Mouse (Mus musculus) B cell, adult 2 months (primary cell): ENCODE results near the gene Glg1.
"Not testable (repeated sequence)": the region's sequence is repeated elsewhere in the genome, so short reads cannot be mapped to it uniquely, and the experiment has no call there.

ENCODE experiments used
- DNase-seq, 2 experiments: peaks; one replicate each; pipeline ENCODE4 v3.0.0; 2022

Glg1 gene

GRCm38 (mm10) chr8:111250111-111250510 is 8.9 kb downstream of the Glg1 start:
- no peak for DNase-seq

- no peak for DNase-seq
Observed at GRCm38 (mm10) chr8:111248136-111248535, 10.9 kb downstream of the Glg1 start.

GRCm38 (mm10) chr8:111246864-111247263 is 12.2 kb downstream of the Glg1 start:
- not testable (repeated sequence) for DNase-seq

GRCm38 (mm10) chr8:111246287-111246830 is 12.7 kb downstream of the Glg1 start:
- no peak for DNase-seq

GRCm38 (mm10) chr8:111237301-111237700 is 21.7 kb downstream of the Glg1 start:
- DNase-seq: no peak

GRCm38 (mm10) chr8:111233730-111234129 is 25.3 kb downstream of the Glg1 start:
- no peak for DNase-seq

- no peak for DNase-seq
Observed at GRCm38 (mm10) chr8:111224153-111224552, 34.9 kb downstream of the Glg1 start.

GRCm38 (mm10) chr8:111218107-111218506 is 40.9 kb downstream of the Glg1 start:
- DNase-seq: no peak

GRCm38 (mm10) chr8:111213406-111213805 is 45.6 kb downstream of the Glg1 start:
- DNase-seq: no peak

GRCm38 (mm10) chr8:111211180-111211579 is 47.8 kb downstream of the Glg1 start:
- DNase-seq: no peak

- no peak for DNase-seq
Observed at GRCm38 (mm10) chr8:111209874-111210273, 49.1 kb downstream of the Glg1 start.

- DNase-seq: no peak
Observed at GRCm38 (mm10) chr8:111206321-111206720, 52.7 kb downstream of the Glg1 start.

- DNase-seq: peak in 1 of 2 experiments; percentile 2
Observed at GRCm38 (mm10) chr8:111205033-111205432, 54.0 kb downstream of the Glg1 start.

- no peak for DNase-seq
Observed at GRCm38 (mm10) chr8:111203341-111203740, 55.7 kb downstream of the Glg1 start.

GRCm38 (mm10) chr8:111197966-111198365 is 61.0 kb downstream of the Glg1 start:
- no peak for DNase-seq

GRCm38 (mm10) chr8:111196181-111196580 is 62.8 kb downstream of the Glg1 start:
- DNase-seq: no peak

GRCm38 (mm10) chr8:111188594-111189211 is 70.3 kb downstream of the Glg1 start:
- DNase-seq: no peak

- no peak for DNase-seq
Observed at GRCm38 (mm10) chr8:111187470-111187869, 71.5 kb downstream of the Glg1 start.

- no peak for DNase-seq
Observed at GRCm38 (mm10) chr8:111185472-111185947, 73.5 kb downstream of the Glg1 start.

- no peak for DNase-seq
Observed at GRCm38 (mm10) chr8:111171661-111172060, 87.4 kb downstream of the Glg1 start.

GRCm38 (mm10) chr8:111157617-111158016 is 101.4 kb downstream of the Glg1 start:
- peak; percentile 56 to 59 for DNase-seq

GRCm38 (mm10) chr8:111155721-111156436 is 103.1 kb downstream of the Glg1 start:
- DNase-seq: no peak

GRCm38 (mm10) chr8:111145460-111146012 is 113.5 kb downstream of the Glg1 start:
- peak; percentile 95 for DNase-seq
